Mouse (Mus musculus): Measurements from ENCODE around the gene Ppp1r1b.

DNA sequence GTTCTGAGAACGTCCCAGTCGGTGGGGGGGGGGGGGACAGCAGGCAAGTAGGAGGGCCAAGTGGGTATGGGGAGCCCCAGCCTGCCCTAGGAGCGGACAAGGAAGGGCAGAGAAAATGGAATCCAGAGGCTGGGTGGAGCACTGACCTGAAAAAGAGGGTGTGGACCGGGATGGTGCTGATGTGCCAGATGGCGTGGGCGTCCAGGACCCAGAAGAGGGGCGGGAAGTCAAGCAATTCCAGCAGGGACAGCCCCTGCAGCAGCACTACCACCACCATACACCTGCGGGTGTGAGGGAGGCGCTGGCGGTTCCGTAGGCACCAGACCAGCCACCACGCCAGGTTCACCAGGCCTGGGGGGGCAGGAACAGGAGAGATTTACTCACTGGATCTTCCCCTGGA lies 41.9 kb downstream of the Ppp1r1b start:
- TF ChIP-seq POLR2A (IDR thresholded peaks at IDR 0.05; ENCODE audit: insufficient read depth, low read depth, low read length) (no peak), CTCF (IDR thresholded peaks at IDR 0.05) (no peak)

Measured in heart, adult 2 months (tissue).